Mouse (Mus musculus) B cell, adult 2 months (primary cell): ENCODE data around the gene Prss48.

Source experiments
- DNase-seq, 2 experiments: peaks; one replicate each; pipeline ENCODE4 v3.0.0; 2022

Prss48 gene

DNA sequence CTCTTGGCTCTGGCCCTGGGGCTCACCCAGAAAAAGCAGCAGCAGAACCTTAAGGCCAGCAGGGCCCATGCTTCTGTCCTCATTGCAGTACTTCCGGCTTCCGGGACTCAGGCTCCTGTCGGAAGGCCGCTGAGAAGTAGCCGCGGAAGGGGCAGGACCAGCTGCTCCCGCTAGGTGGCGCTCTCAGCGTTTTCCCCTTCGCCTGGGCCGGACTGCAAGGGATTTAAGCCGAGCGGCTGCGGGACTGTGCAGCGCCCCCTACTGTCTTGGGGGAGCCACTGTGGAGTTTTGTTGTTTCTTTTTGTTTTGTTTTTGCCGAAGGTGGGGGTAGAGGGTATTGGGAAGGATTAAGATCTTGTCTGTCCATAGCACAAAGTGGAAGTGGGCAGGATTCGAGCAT, at the start of gene Prss48:
Gene Prss48, minus strand, starts transcription at position 69 of the 400 bp plus-strand sequence.
- peak; percentile 8 to 9 for DNase-seq

DNA sequence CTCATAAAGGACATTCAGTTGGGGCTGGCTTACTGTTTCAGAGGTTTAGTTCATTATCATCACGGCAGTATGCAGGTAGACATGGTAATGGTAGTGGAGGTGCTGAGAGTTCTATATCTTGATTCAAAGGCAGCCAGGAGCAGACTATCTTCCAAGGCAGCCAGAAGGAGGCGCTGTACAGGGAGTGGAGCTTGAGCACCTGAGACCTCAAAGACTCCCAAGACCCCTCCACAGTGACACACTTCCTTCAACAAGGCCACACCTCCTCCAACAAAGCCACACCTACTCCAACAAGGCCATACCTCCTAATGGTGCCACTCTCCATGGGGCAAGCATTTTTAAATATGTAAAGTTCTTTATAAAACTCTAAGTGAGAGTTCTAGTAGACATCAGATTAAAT, 46.8 kb upstream of the Prss48 start:
- DNase-seq = no peak

DNA sequence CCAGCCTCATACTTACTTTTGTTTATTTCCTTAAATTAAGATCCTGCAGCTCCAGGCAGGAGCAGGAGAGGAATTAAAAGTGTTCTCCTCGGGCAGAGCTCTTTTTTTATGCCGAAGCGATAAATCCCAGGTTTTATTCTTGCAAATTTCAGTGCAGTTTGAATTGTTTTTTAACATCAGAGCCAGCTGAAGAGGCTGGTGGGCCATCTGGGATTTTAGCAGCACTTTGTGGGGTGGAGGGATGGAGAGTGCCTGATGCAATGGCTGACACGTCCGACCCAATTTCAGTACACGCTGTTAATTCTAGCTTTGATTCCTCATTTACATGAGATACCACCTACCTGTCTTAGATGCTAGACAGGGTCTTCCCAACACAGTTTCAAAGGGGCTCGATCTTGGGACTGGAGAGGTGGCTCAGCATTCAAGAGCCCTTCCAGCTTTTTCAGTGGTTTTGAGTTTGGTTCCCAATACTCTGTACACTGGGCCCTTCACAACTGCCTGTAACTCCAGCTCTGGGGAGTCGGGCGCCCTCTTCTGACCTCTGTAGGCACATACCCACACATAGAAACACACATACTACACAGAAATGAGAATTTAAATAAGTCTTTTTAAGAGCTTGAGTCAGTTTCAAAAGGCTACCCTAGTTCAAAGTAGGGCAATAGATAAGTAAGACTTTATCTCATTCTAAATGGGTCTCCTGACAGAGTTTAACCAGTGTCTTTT, 45.6 kb upstream of the Prss48 start:
- no peak for DNase-seq

DNA sequence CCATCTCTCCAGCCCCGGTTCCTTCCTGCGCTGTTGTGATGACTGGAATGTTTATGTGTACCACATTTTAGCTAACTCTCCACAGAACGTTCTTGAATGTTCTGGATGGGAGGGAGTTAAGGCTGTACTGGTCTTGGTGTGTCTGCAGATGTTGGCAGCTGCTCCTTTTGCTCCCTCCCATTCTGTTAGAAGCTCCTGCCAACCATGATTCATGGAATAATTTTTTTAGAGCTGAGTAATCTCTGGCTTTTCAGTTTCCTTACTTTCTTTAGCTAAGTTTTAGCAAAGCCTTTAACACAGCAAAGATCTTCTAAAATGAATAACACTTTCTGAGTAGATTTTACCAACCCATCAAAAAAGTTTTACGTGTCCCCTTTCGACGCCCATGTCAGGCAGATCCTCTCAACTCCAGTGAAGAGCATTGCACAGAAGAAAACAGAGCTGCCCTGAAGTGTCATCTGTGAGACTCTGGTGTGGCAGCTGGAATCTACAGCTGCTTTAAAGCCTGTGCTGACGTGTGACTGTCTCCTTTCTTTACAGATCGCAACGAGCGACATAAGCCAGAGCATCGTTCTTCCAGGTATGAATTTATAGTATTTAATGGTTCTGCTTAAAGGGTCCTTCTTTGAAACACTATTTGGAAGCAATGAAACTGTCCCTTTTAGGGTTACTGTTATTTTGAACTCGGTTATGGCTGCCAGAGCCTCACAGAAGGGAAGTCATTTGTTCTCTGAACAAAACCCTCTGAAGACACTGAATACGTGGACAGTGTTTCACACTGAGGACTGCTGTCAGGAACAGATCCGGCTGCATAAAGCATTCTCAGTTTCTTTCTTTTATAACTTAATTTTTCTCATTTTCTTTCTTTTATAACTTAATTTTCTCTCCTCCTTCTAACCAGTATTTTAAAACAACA, 38.3 kb upstream of the Prss48 start:
- no peak for DNase-seq

DNA sequence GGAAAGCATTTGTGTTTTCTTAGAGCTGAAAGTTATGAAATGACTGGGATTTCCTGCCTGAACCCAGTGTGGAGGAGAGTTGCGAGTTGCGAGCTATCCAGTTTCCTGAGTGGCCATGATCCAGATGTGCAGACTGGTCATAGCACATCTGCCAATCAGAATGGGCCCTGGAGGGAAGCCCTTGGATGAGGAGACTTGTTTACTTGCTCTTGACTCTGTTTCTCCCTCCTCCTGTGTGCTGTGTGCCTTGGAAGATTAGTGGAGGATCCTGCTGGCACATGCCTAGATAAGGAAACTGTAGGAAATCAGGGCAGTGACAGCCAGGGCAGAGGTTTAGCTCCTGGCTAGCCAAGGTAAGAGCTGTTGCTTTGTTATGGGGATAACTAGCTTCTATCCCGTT, 36.4 kb upstream of the Prss48 start:
- DNase-seq = no peak

DNA sequence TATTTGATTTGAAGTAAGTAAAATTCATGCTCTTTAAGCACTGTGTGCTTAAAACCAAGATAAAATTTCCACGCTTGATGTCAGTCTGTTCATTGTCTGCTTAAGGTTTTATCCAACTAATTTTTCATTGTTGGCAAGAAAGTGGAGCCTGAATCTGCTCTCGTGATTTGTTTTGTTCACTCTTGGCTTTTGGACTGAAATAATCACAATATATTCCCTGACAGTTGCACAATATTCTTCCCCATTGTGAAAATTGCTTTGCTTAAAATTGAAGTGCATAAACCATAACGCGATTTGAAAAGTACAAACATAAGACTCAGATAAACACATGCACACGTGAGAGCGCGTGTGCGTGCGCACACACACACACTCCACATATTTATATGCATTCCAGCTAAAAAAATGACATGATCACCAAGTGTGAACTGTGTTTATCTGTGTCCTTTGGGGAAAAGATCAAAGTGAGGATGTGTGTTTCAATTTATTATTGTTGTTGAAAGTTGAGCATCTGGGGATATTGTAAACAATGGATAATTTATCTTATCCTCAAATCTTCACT, 35.7 kb upstream of the Prss48 start:
- no peak for DNase-seq

DNA sequence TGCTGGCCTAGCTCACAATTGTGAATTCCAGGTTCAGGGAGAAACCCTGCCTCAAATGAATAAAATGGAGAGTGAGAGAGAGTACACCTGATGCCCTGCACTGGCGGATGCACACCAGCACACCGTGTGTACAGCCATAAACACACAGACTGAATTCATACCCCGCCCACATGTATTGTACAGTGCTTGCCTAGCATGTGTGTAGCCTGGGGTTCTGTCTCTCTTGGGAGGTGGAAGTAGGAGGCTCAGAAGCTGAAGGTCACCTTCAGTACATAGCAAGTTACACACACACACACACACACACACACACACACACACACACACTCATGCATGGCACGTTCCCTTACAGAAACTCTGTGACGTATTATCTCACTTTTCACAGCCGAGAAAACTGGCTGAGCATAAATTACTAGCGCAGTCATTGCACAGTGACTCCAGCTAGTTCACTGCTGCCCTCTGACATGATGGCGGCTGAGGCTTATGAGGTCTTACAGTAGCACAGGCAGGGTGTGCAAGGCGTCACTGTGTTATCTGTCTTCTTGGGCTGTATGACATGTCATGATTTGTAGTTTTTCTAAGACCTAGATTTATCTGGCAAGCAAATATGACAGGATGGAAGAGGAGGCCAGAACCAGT, 31.3 kb upstream of the Prss48 start:
- DNase-seq = no peak

DNA sequence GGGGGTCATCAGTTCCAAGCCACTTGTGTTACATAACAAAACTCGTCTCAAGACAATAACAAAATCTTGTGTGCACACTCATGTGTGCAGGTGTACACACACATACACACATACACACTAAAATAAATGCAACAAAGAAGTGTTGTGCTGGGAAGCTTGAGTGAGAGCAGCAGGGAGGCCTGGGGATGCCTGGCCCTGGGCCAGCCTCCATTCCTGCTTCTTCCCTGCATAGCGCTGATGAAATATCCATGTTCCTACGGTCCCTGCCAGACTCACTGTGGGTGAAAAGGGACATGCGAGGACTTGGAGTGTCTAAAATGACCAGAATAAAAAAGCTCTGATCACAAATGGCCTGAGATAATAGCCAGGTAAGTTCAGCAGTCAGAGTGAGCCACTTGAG, 28.3 kb upstream of the Prss48 start:
- DNase-seq = no peak

DNA sequence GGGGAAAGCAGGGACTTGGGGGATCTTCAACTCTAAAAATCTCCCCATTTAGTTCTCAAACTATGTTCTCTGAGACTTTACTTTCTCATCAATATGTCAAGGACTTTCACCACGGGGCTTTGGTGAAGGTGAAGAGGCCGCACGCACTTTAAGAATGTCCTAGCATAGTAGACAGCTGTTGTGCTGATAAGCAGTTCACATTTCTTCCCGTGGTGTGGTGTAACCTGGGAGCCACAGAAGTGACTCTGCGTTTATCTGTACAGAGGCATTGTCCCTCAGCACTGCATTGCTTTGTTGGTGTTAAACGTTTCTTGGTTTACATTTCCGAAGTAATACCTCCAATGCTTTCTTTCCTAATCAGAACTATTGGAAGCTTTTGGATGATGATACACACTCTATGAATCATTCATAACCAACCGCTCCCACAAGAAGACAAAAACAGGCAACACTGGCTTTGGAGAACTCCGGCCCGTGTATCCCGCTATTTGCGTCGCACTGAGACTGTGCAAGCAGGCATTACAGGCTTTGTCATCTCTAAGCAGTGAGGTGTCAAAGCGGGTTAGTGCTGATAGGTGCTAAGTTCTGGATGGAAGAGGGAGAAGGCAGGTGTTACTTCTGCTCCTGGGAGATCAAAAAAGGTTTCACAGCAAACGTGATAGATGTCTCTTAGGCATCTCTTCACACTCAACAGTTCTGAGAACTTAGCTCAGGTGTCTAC, 26.5 kb upstream of the Prss48 start:
- DNase-seq = no peak

DNA sequence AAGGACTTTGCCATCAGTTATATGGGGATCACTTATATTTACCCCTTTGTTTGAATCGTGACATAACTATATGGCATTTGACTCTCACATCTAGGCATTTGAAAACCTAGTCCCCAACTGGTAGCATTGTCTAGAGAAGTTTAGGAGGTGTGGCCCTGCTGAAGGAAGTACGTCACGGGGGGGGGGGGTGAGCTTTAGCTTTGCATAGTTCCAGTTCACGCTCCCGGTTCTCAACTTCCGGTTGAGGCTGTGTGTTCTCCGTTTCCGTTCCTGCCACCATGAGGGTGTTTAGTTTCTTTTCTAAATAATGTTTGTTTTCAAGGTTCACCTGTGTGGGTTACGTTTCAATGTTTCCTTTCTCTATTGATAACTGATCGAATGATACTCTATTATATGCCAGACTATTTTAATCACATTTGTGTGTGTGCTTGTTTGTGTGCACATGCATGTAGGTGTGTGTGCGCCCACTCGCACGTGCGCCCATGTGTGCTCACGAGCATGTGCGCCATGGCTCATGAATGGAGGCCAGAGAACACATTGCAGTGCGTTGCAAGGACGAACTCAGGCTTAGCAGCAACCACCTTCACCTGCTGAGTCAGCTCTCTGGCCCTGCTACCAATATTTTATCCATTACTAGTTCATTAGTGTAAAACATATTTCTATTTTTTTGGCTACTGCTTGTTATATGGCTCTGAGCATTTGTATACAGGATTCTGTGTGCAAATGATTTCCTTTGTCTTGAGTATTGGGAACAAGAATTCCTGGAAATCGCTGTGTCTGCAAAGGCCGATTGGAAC, 23.2 kb upstream of the Prss48 start:
- no peak for DNase-seq

DNA sequence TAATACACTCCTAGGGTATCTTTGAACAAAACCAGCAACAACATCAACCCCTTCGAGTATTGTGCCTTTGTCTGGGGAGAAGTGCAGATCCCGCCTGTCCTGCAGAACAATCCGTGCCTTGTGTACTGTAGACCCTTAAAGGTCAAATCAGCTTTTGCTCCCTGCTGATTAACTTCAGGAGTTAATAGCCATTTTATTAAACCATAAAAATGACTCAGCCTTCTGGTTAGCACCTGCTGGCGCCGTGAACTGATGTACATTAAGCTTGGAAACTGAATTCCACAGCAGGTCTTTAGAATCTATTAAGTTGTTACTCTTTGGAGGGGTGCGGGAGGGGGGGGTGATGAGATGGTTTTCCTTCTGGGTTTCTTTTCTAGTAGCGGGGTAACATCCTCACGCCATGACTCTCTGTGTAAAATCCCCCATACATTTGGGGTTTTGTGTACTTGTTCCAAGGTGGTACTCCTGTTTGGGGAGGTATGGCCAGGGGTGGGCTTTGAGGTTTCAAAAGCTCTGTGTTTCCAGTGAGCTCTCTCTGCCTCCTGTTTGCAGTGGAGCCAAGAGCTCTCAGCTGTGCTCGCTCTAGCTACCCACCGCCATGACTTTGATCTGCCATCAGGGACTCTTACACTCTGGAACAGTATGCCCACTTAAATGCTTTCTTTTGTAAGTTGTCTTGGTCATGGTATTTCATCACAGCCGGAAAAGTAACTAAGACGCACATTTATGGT, 21.9 kb upstream of the Prss48 start:
- DNase-seq = no peak

DNA sequence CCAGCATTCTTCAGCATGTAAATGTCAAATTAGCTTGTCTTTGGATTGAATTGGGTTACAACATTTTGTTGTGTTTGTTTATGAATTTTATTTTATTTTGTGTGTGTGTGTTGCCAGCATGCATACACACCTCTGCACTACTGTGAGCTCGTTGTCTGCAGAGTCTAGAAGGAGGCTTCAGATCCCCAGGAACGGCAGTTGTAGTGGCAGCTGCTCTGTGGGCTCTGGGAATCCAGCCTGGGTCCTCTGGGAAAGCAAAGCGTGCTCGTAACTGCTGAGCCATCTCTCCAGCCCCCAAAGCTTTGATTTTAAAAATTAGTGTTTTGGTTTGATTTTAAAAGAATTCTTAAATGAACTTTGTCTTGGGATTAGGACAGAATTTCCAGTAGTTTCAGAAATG, 19.4 kb upstream of the Prss48 start:
- DNase-seq = no peak

DNA sequence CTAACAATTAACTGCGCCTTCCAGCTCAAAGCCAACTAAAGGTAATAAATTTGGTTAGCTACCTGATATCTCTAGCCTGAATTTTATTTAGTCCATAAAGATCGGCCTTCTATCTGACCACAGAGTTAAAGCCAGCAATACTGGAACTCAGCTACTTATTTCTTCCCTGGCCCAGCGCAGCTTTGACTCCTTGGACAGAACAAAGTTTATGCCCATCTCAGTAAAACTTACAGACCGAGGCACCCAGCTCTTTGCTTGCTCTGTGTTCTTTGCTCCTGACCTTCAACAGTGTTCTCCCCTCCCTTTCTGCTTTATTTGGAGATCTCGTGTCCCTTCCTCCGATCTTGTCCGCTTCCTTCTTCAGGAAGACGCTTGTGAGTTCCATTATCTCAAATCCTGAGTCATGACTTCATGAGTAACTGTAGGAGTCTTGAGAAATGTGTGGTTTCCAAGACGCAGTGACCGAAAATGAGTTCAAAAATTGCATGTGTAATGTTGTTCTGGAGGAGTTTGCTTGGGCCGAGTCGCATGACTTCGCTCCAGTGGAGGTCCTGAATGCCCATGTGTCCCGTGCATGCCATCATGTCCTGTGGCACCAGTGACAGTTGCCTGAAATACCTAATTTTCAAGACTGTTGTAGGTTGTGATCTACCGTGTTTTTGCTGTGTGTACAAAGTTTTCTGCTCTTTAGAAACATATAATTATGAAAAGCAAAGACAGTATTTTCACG, 18.8 kb upstream of the Prss48 start:
- DNase-seq = no peak

DNA sequence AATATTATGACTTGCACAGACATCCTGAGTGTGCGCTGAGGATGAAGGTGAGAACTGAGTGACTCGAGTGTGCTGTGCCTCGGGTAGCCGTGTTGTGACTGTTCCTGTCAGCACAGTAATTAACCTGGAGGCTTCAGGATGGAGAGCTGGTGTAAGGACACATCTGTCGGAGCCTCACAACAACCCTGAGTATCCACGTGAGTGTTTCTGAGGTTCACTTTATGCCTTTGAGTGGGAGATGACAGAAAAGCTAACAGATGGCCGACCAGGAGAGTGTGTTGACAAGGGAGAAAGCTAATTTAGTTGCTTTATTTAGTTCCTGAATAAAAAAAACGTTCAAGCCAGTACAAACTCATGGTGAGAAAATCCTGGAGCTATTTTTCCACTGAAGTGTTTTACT, 15.2 kb upstream of the Prss48 start:
- DNase-seq = no peak

DNA sequence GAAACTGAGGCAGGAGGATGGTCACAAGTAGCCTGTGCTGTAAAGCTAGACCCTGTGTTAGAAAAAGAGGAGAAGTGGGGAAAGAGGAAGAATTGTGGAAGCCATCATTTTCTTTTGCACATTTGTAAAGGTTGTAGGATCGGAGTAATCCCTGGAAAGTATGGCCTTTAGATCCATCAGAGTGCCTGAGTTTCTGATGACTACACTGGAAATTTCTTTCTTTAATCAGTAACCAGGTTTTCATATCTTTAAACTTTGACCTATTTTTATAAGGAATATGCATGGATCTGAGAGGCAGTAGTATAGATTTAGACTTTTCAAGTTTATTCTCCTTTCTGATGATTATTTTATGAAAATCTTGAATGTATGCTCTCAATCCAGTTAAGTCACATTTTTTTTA, 14.7 kb upstream of the Prss48 start:
- no peak for DNase-seq

DNA sequence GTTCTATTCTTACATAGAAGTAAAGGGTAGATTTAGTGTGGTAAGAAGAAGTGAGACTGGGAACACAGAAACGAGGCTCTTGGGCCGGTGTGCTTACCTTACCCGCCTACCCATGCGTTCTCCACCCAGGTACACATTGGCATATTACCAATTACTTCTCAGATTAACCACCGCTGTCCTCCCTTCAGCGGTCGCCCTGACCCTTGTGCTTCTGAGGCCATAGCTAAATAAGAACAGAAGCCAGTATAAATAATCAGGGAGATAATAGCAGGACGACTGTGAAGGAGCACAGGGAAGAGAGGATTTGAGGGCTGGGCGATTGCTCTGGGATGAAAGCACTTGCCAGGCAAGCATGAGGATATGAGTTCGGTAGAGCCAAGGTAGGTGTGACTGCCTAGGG, 11.5 kb upstream of the Prss48 start:
- DNase-seq = no peak

DNA sequence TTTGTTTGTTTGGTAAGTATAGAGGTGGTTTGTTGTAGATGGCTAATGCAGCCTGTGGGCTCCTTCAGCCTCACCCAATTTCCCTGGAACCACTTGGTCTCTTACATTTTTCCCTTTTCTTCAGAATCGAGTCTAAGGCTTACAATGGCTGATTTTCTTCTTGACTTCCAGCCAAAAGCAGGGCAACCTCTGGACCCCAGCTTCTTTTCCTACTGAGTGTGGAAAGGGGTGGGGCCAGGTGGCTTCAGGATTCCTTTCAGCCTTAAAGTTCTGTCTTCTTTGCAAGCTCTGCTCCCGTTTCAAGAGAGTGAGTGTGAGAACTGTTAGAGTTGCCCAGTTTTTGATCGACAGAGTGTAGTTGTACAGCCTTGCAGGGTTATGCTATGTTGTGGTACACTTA, 9.5 kb upstream of the Prss48 start:
- no peak for DNase-seq

DNA sequence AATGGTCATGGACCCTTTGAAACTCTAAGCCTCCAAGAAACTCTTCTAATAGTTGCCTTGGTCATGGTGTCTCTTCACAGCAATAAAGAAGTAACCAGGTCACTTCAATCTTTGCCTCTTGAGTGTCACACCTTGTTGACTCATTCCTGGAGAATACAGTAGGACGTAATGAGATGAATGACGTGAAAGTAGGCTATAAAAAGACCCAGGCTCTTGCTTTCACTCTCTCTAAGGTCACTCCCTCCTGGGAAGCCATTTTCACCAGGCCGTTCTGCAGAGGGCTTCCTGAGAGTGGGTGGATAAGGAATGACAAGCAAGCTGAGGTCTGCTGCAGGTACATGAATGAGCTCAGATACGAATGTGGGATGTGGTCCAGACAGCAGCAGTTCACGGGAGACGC, 9.1 kb upstream of the Prss48 start:
- DNase-seq = no peak

DNA sequence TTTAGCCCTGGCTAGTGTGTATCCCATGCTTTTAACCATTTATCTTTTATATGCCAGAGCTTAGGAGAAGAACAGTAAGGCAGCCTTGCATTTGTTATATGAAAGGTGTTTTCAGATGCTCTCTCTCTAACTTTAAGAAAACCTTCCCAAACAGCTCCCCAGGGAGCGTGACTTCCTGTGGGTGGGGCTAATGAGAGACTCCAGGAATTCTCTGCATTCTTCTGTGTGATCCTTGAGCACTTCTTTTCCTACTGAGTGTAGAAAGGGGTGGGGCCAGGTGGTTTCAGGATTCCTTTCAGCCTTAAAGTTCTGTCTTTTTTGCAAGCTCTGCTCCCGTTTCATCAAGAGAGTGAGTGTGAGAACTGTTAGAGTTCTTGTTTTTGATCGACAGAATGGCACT, 8.3 kb upstream of the Prss48 start:
- DNase-seq = no peak

DNA sequence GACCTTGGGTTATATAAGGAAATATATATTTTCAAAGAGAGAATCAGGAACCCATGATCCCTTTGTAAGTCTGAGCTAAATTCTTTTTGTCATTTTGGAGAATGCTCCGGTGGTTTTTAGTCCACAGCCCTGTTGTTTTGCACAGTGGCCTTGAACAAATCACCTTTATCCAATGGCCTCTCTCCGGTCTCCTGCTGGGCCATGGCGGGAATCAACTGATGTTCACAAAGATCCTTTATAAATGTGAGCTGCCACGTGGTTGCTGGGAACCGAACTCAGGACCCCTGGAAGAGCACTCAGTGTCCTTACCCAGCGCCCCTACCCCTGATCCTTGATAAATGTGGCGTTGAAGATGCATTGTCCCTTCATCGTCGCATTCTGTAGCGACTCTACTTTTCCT, 2.5 kb upstream of the Prss48 start:
- DNase-seq = no peak

DNA sequence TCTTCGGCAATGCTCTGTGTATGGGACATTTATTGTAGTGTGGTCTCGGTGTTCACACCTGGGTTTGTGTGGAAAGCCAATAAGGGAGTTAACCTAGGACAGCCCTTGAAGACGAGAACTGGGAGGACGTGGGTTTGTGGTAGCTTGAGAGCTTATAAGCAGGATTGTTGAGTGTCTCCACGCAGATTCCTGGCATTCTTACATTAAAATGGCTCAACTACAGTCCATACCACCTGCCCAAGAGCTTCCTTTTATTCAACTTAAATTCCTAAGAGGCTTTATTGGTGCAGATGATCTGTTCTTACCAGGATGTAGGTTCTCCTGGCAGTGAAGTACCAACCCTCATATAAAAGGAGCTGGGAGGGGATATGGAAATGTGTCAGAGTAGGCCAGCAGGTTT, 649 bp upstream of the Prss48 start:
- DNase-seq = no peak
